Mouse (Mus musculus) adrenal gland, adult 18-20 months (tissue): ENCODE results near the gene Actr3b. TPM values are rescaled to one million over a fixed set of nuclear protein-coding genes. Genes with fewer than 3 reads are reported as not detected.

ENCODE experiments used
- DNase-seq, 2 experiments: peaks; one replicate each; pipeline ENCODE4 v3.0.0; 2021 to 2022; ENCODE audit warnings: low spot score in 2 of 2
- total RNA-seq, 2 experiments: library from RNA; stranded (reverse); gene quantifications; 1 replicate in 1 of 2; 2 replicates in 1 of 2; pipeline ENCODE4 v1.2.3; 2021

Actr3b gene
- total RNA-seq, 2 experiments from 2014 or later, result 5.7 to 11.3 TPM

- no peak for DNase-seq
These were observed 118.2 kb downstream of the Actr3b start for GRCm38 (mm10) chr5:25877996-25878395.

DNA sequence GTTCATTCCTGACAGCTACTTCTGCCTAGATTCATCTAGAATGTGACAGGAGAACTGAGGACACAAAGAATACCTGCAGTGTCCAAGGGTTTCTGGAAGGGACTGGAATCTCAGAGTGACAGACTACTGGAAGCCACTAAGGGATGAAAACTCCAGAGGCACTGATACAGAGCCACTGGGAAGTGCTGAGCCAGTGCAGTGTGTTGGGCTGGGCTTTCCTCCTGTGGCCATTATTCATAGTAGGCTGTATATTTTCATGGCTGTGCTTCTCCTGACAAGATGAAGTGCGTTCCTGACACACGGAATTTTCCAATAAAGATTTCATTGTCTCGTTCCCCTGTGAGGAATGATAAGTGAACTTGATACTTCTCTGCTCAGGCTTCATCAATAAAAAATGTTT lies 126.9 kb downstream of the Actr3b start:
- DNase-seq, result no peak

GRCm38 (mm10) chr5:25889746-25890382 lies 130.1 kb downstream of the Actr3b start:
- DNase-seq, result no peak

GRCm38 (mm10) chr5:25891321-25891720 lies 131.5 kb downstream of the Actr3b start:
- peak; percentile 49 to 56 for DNase-seq

Other genes starting within 250 kb of the Actr3b start
- under 1 TPM in 1 of 2 experiments, not detected in 1; 0.17 TPM for gene Cct8l1, start 243.9 kb upstream of the Actr3b start, total RNA-seq
- 1 to 10 TPM; 2.7 to 4.7 TPM for gene Xrcc2, start 54.2 kb upstream of the Actr3b start, total RNA-seq
- gene Gm21663, start 182.4 kb downstream of the Actr3b start, total RNA-seq, result not detected
- gene Gm21671, start 194.4 kb downstream of the Actr3b start, total RNA-seq, result not detected
- not detected for gene Gm21680, start 212.7 kb downstream of the Actr3b start, total RNA-seq
- gene Gm21698, start 228.7 kb downstream of the Actr3b start, total RNA-seq, result not detected
- not detected for gene Gm1979, start 244.8 kb downstream of the Actr3b start, total RNA-seq